Mouse (Mus musculus): ENCODE results near the gene Rpsa. TPM values are rescaled to one million over a fixed set of nuclear protein-coding genes. Genes with fewer than 3 reads are reported as not detected.

The Rpsa gene
- total and polyA plus RNA-seq, 3 experiments: 726 to 4,532 (median 1,827) TPM

- no peaks in the 10 kb centered on the region for H3K36me3 ChIP-seq (ENCODE audit: control insufficient read depth in 1 of 2, insufficient read depth in 2 of 2, low read length in 2 of 2)
- no peak overlapping the region for H3K27ac ChIP-seq (ENCODE audit: control insufficient read depth, low read depth, low read length)
- peaks cover 0 to 1% of the 10 kb centered on the region in 2 experiments; a peak in 1 of 4 replicates for H3K27me3 ChIP-seq (ENCODE audit: control insufficient read depth in 1 of 2, insufficient read depth in 2 of 2, low read length in 2 of 2)
- DNase-seq (ENCODE audit: low read depth, low spot score): no peak
- no peak overlapping the region for H3K9ac ChIP-seq (ENCODE audit: control insufficient read depth, low read depth, low read length, poor library complexity, severe bottlenecking)
- TF ChIP-seq MXI1 (IDR thresholded peaks at IDR 0.05; ENCODE audit: low read depth, low read length) (no peak), NRF1 (IDR thresholded peaks at IDR 0.05; ENCODE audit: insufficient read depth, low read depth, low read length, poor library complexity, severe bottlenecking) (no peak), CTCF (IDR thresholded peaks at IDR 0.05 in 2 of 3, conservative IDR thresholded peaks at IDR 0.05 in 1 of 3; ENCODE audit: control insufficient read depth in 1 of 3, insufficient read depth in 1 of 3, low read depth in 2 of 3, low read length in 3 of 3, poor library complexity in 1 of 3, severe bottlenecking in 1 of 3) (no peak), E2F4 (IDR thresholded peaks at IDR 0.05; ENCODE audit: borderline replicate concordance, low read depth, low read length) (no peak), MAZ (IDR thresholded peaks at IDR 0.05; ENCODE audit: low read depth, low read length) (no peak), ZKSCAN1 (IDR thresholded peaks at IDR 0.05; ENCODE audit: low read depth, low read length) (no peak)
- no peaks in the 10 kb centered on the region for H3K9me3 ChIP-seq (replicated peaks; ENCODE audit: insufficient read depth, low read length)
- H3K79me2 ChIP-seq (ENCODE audit: control insufficient read depth, insufficient read depth, low read length, poor library complexity): no peaks in the 10 kb centered on the region
- H3K4me1 ChIP-seq (ENCODE audit: control insufficient read depth in 1 of 2, insufficient read depth in 2 of 2, low read length in 2 of 2): no peaks in the 10 kb centered on the region
- no peak overlapping the region for H3K4me3 ChIP-seq (ENCODE audit: control insufficient read depth in 1 of 2, insufficient read depth in 1 of 2, low read depth in 2 of 2, low read length in 2 of 2)
These were observed 51.3 kb downstream of the Rpsa start for GRCm38 (mm10) chr9:120178813-120179212.

Other genes with a start within 250 kb of the Rpsa start
- 31.0 and 34.1 TPM in 2 replicates for gene Wdr48, start 232.8 kb upstream of the Rpsa start, total RNA-seq (2012; rRNA removed)
- 10 to 100 TPM in 1 of 2 experiments, not detected in 1; 40.5 TPM for gene Wdr48, start 232.8 kb upstream of the Rpsa start, polyA plus RNA-seq (2012; ENCODE audit: insufficient read depth in 1 of 2, insufficient read length in 2 of 2, low read depth in 1 of 2, low replicate concordance in 2 of 2, missing spikeins in 1 of 2)
- 15.8 and 18.3 TPM in 2 replicates for gene Gorasp1, start 190.1 kb upstream of the Rpsa start, total RNA-seq (2012; rRNA removed)
- 10 to 100 TPM in 1 of 2 experiments, not detected in 1; 21.9 TPM for gene Gorasp1, start 190.1 kb upstream of the Rpsa start, polyA plus RNA-seq (2012; ENCODE audit: insufficient read depth in 1 of 2, insufficient read length in 2 of 2, low read depth in 1 of 2, low replicate concordance in 2 of 2, missing spikeins in 1 of 2)
- not detected in 2 replicates for gene Ttc21a, start 190.1 kb upstream of the Rpsa start, total RNA-seq (2012; rRNA removed)
- under 1 TPM in 1 of 2 experiments, not detected in 1; 0.01 TPM for gene Ttc21a, start 190.1 kb upstream of the Rpsa start, polyA plus RNA-seq (2012; ENCODE audit: insufficient read depth in 1 of 2, insufficient read length in 2 of 2, low read depth in 1 of 2, low replicate concordance in 2 of 2, missing spikeins in 1 of 2)
- 3.7 and 4.1 TPM in 2 replicates for gene Csrnp1, start 143.0 kb upstream of the Rpsa start, total RNA-seq (2012; rRNA removed)
- 1 to 10 TPM in 1 of 2 experiments, not detected in 1; 8.1 TPM for gene Csrnp1, start 143.0 kb upstream of the Rpsa start, polyA plus RNA-seq (2012; ENCODE audit: insufficient read depth in 1 of 2, insufficient read length in 2 of 2, low read depth in 1 of 2, low replicate concordance in 2 of 2, missing spikeins in 1 of 2)
- not detected in 2 replicates for gene Xirp1, start 104.1 kb upstream of the Rpsa start, total RNA-seq (2012; rRNA removed)
- gene Xirp1, start 104.1 kb upstream of the Rpsa start, polyA plus RNA-seq (2012; ENCODE audit: insufficient read depth in 1 of 2, insufficient read length in 2 of 2, low read depth in 1 of 2, low replicate concordance in 2 of 2, missing spikeins in 1 of 2): not detected
- gene Cx3cr1, start 57.8 kb upstream of the Rpsa start, total RNA-seq (2012; rRNA removed): not detected in 2 replicates
- gene Cx3cr1, start 57.8 kb upstream of the Rpsa start, polyA plus RNA-seq (2012; ENCODE audit: insufficient read depth in 1 of 2, insufficient read length in 2 of 2, low read depth in 1 of 2, low replicate concordance in 2 of 2, missing spikeins in 1 of 2): not detected
- not detected in 2 replicates for gene Ccr8, start 35.6 kb upstream of the Rpsa start, total RNA-seq (2012; rRNA removed)
- not detected for gene Ccr8, start 35.6 kb upstream of the Rpsa start, polyA plus RNA-seq (2012; ENCODE audit: insufficient read depth in 1 of 2, insufficient read length in 2 of 2, low read depth in 1 of 2, low replicate concordance in 2 of 2, missing spikeins in 1 of 2)
- 76.1 and 87.6 TPM in 2 replicates for gene Slc25a38, start 17.3 kb upstream of the Rpsa start, total RNA-seq (2012; rRNA removed)
- gene Slc25a38, start 17.3 kb upstream of the Rpsa start, polyA plus RNA-seq (2012; ENCODE audit: insufficient read depth in 1 of 2, insufficient read length in 2 of 2, low read depth in 1 of 2, low replicate concordance in 2 of 2, missing spikeins in 1 of 2): 10 to 100 TPM in 1 of 2 experiments, not detected in 1; 81.3 TPM
- gene Mobp, start 22.0 kb downstream of the Rpsa start, total RNA-seq (2012; rRNA removed): not detected in 2 replicates
- gene Mobp, start 22.0 kb downstream of the Rpsa start, polyA plus RNA-seq (2012; ENCODE audit: insufficient read depth in 1 of 2, insufficient read length in 2 of 2, low read depth in 1 of 2, low replicate concordance in 2 of 2, missing spikeins in 1 of 2): not detected
- not detected in 2 replicates for gene Myrip, start 173.8 kb downstream of the Rpsa start, total RNA-seq (2012; rRNA removed)
- gene Myrip, start 173.8 kb downstream of the Rpsa start, polyA plus RNA-seq (2012; ENCODE audit: insufficient read depth in 1 of 2, insufficient read length in 2 of 2, low read depth in 1 of 2, low replicate concordance in 2 of 2, missing spikeins in 1 of 2): under 1 TPM in 1 of 2 experiments, not detected in 1; 0.03 TPM